Mouse (Mus musculus) hindbrain, embryonic 11.5 days (tissue): ENCODE results near the gene Trpc4ap. TPM values are rescaled to one million over a fixed set of nuclear protein-coding genes. Genes with fewer than 3 reads are reported as not detected.
"Not testable (repeated sequence)": the region's sequence is repeated elsewhere in the genome, so short reads cannot be mapped to it uniquely, and the experiment has no call there.

Experiments used
- ATAC-seq: fragments of 200-750 bp; cut with Nextera tagmentation; 2 replicates; pipeline ENCODE4 v1.8.0; 2017; ENCODE audit warnings: mild to moderate bottlenecking, moderate TSS enrichment, moderate library complexity; ENCODE audit not compliant: low FRiP score
- DNase-seq: peaks from one replicate; pipeline ENCODE4 v3.0.0-alpha.2; 2015; ENCODE audit warnings: low spot score
- H3K27ac ChIP-seq: fragments of 300-500 bp; sonication (generic); 2 replicates; pipeline ENCODE4 v1.5.1; 2014; ENCODE audit warnings: mild to moderate bottlenecking, low read depth, low read length
- H3K27me3 ChIP-seq: fragments of 300-500 bp; sonication (generic); 2 replicates; pipeline ENCODE4 v1.6.1; 2014; ENCODE audit warnings: mild to moderate bottlenecking, low read length, moderate library complexity, mixed read lengths; ENCODE audit not compliant: control insufficient read depth, insufficient read depth
- H3K36me3 ChIP-seq: fragments of 300-500 bp; sonication (generic); 2 replicates; pipeline ENCODE4 v1.6.1; 2014; ENCODE audit warnings: mild to moderate bottlenecking, low read length, moderate library complexity, mixed read lengths; ENCODE audit not compliant: control insufficient read depth, insufficient read depth
- H3K4me1 ChIP-seq: fragments of 300-500 bp; sonication (generic); replicated peaks from 2 replicates; pipeline ENCODE4 v1.6.1; 2014; ENCODE audit warnings: low read length, mixed read lengths; ENCODE audit not compliant: control insufficient read depth, insufficient read depth
- H3K4me2 ChIP-seq: fragments of 300-500 bp; sonication (generic); replicated peaks from 2 replicates; pipeline ENCODE4 v1.6.1; 2014; ENCODE audit warnings: mild to moderate bottlenecking, low read depth, low read length
- H3K4me3 ChIP-seq: fragments of 300-500 bp; sonication (generic); 2 replicates; pipeline ENCODE4 v1.5.1; 2014; ENCODE audit warnings: low read depth, low read length
- H3K9ac ChIP-seq: fragments of 300-500 bp; sonication (generic); 2 replicates; pipeline ENCODE4 v1.6.1; 2014; ENCODE audit warnings: low read depth, low read length
- H3K9me3 ChIP-seq: fragments of 300-500 bp; sonication (generic); 2 replicates; pipeline ENCODE4 v1.6.1; 2016; ENCODE audit warnings: low read length; ENCODE audit not compliant: control insufficient read depth
- WGBS: fragments of 180-500 bp; shearing (Covaris S2); extraction: QIAGEN DNeasy Blood & Tissue Kit; methylation state at CpG from one replicate; pipeline ENCODE4 v1.1.7; 2014; 5-methylcytosine and 5-hydroxymethylcytosine counted together
- polyA plus RNA-seq: library from polyadenylated mRNA; unstranded; fragments of >200 nt; fragmentation: Nextera tagmentation; extraction: Ambion mirVana; gene quantifications from 2 replicates; pipeline ENCODE4 v1.2.1, GENCODE M21; 2014

Trpc4ap gene
- polyA plus RNA-seq, 1 experiment from 2014 or later: 154 TPM

DNA sequence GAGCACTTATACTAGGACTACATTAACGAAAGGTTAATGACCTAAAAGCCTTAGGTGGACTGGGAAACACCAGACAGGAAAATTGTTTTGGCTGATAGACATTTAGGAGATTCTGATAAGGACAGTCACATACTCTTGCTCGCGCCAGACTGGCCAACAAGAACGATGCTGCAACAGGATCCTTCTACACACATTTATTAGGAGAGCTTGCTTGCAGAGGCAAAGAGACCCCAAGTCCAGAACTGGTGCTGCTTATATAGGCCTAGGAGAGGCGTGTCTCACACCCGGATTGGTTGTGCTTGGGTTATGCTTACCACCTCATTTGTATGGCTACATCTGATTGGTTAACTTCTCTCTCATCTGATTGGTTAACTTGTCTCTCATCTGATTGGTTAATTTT is 6.3 kb upstream of the Trpc4ap start:
- not testable (repeated sequence) for ATAC-seq, H3K4me1 ChIP-seq, DNase-seq, H3K9ac ChIP-seq, H3K4me2 ChIP-seq, H3K27me3 ChIP-seq, H3K4me3 ChIP-seq, H3K9me3 ChIP-seq, H3K27ac ChIP-seq, H3K36me3 ChIP-seq
- WGBS: 95% methylated on average over 6 of the region's 6 CpGs

DNA sequence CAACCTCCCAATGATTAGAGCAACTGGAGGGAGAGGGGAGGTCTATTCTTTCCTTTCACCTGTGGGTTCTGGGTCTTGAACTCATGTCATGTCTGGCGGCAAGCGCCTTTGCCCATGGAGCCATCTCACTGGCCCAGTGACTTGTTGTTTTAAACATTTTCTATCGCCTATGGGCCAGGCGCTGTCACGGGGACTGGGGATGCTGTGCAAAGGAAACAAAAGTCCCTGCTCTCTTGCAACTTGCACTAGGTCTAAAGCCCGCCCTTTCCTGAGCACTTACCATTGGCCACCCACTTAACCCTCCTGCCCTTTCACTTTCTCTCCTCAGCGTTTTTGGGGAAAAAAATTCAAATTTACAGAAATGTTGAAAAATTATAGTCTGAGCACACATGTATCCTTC is 4.7 kb upstream of the Trpc4ap start:
- no peak overlapping the region for H3K27ac ChIP-seq
- H3K36me3 ChIP-seq: no peaks in the 10 kb centered on the region
- no peak overlapping the region for H3K9ac ChIP-seq
- H3K4me2 ChIP-seq: no peak overlapping the region
- H3K9me3 ChIP-seq: no peaks in the 10 kb centered on the region
- no peaks in the 10 kb centered on the region for H3K4me1 ChIP-seq
- H3K4me3 ChIP-seq: no peak overlapping the region
- DNase-seq (no peak), ATAC-seq (no peak)
- H3K27me3 ChIP-seq: no peaks in the 10 kb centered on the region
- 80% methylated on average over 7 of the region's 7 CpGs for WGBS

DNA sequence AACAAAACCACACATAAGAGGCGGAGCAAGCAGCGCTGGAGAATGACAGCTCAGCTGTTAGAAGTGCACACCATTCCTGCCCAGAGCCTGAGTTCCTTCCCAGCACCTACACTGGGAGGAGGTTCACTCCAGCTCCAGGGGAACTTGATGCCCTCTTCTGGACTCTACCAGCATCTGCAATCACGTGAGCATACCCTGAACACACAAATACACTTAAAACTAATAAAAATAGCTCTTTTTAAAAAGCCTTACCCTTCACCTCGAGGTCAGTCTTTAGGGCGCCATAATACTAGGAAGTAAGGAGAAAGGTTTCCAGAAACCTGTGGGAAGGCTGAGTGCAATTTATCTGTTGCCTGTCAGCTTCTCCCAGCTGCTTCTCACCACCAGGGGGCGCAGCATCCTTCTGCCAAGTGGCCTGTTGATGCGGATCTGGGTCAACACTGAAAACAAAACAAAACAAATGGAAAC is 3.9 kb upstream of the Trpc4ap start:
- WGBS: 14% methylated on average over 7 of the region's 7 CpGs
- H3K4me1 ChIP-seq: no peaks in the 10 kb centered on the region
- no peak overlapping the region for H3K4me3 ChIP-seq
- H3K27me3 ChIP-seq: no peaks in the 10 kb centered on the region
- DNase-seq (peak; percentile 88), ATAC-seq (no peak)
- no peaks in the 10 kb centered on the region for H3K9me3 ChIP-seq
- no peak overlapping the region for H3K9ac ChIP-seq
- H3K4me2 ChIP-seq: no peak overlapping the region
- no peak overlapping the region for H3K27ac ChIP-seq
- H3K36me3 ChIP-seq: no peaks in the 10 kb centered on the region

GRCm38 (mm10) chr2:155695316-155695715 is 3.1 kb upstream of the Trpc4ap start:
- H3K27me3 ChIP-seq: no peaks in the 10 kb centered on the region
- no peaks in the 10 kb centered on the region for H3K36me3 ChIP-seq
- DNase-seq: no peak
- ATAC-seq: no peak
- no peak overlapping the region for H3K27ac ChIP-seq
- no peaks in the 10 kb centered on the region for H3K4me1 ChIP-seq
- H3K9me3 ChIP-seq: no peaks in the 10 kb centered on the region
- no peak overlapping the region for H3K4me3 ChIP-seq
- H3K4me2 ChIP-seq: no peak overlapping the region
- 71% methylated on average over 3 of the region's 3 CpGs for WGBS
- no peak overlapping the region for H3K9ac ChIP-seq

GRCm38 (mm10) chr2:155694564-155694963 is 2.4 kb upstream of the Trpc4ap start:
- DNase-seq: no peak
- WGBS: 76% methylated on average over 2 of the region's 2 CpGs
- H3K36me3 ChIP-seq: no peaks in the 10 kb centered on the region
- no peak overlapping the region for H3K9ac ChIP-seq
- H3K9me3 ChIP-seq: no peaks in the 10 kb centered on the region
- no peak for ATAC-seq
- no peaks in the 10 kb centered on the region for H3K27me3 ChIP-seq
- H3K4me1 ChIP-seq: no peaks in the 10 kb centered on the region
- no peak overlapping the region for H3K4me3 ChIP-seq
- no peak overlapping the region for H3K27ac ChIP-seq
- no peak overlapping the region for H3K4me2 ChIP-seq

GRCm38 (mm10) chr2:155693136-155693535 is 952 bp upstream of the Trpc4ap start:
- DNase-seq (no peak), ATAC-seq (no peak)
- no peak overlapping the region for H3K9ac ChIP-seq
- H3K4me3 ChIP-seq: no peak overlapping the region
- H3K4me1 ChIP-seq: no peaks in the 10 kb centered on the region
- no peak overlapping the region for H3K4me2 ChIP-seq
- WGBS: 80% methylated on average over 4 of the region's 4 CpGs
- H3K36me3 ChIP-seq: no peaks in the 10 kb centered on the region
- H3K27me3 ChIP-seq: no peaks in the 10 kb centered on the region
- H3K27ac ChIP-seq: no peak overlapping the region
- no peaks in the 10 kb centered on the region for H3K9me3 ChIP-seq

DNA sequence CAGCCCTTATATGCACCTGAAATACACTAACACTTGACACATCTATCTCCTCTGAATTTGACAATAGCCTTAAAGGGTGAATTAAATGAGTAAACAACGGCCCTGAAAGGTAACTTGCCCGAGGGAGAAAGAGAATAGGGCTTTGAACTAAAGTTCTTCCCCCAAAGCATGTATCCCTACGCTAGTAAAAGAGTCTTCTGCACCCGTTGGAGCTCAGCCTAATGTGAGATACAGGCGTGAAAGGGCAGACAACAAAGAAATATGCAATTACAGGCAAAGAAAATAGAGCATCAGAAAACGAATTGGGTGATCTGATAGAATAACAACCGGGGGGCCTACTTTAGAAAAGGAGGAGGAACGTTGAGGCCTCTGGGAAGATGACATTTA is 855 bp downstream of the Trpc4ap start:
- Histone ChIP-seq H3K9ac (peak overlapping the region; percentile 94), H3K27me3 (no peaks in the 10 kb centered on the region), H3K4me3 (peak overlapping the region; percentile 94), H3K9me3 (no peaks in the 10 kb centered on the region), H3K4me1 (no peaks in the 10 kb centered on the region), H3K4me2 (peak overlapping the region; percentile 38), H3K27ac (peak overlapping the region; percentile 84), H3K36me3 (no peaks in the 10 kb centered on the region)
- no peak for ATAC-seq
- 7% methylated on average over 8 of the region's 8 CpGs for WGBS
- no peak for DNase-seq

DNA sequence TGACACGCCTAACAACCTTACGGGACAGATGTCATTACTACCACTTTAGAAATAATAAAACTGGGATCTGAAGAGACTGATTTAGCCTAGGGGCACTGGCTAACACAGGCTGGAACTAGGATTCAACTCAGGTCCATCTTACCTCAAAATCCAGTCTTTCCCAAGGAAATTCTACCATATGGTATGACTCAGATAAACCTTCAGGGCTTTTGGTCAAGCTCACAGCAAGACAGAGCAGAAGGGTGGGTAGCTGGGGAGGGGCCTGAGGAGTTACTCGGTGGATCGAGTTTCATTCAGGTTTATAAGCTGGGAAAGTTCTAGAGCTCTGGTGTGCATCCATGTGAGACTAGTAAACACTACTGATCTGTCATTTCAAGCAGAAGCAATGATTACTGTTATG is 3.0 kb downstream of the Trpc4ap start:
- no peaks in the 10 kb centered on the region for H3K4me1 ChIP-seq
- no peaks in the 10 kb centered on the region for H3K27me3 ChIP-seq
- H3K27ac ChIP-seq: no peak overlapping the region
- no peak overlapping the region for H3K9ac ChIP-seq
- no peak overlapping the region for H3K4me2 ChIP-seq
- H3K9me3 ChIP-seq: no peaks in the 10 kb centered on the region
- WGBS: 88% methylated on average over 4 of the region's 4 CpGs
- H3K36me3 ChIP-seq: no peaks in the 10 kb centered on the region
- H3K4me3 ChIP-seq: no peak overlapping the region
- no peak for DNase-seq
- ATAC-seq: no peak

DNA sequence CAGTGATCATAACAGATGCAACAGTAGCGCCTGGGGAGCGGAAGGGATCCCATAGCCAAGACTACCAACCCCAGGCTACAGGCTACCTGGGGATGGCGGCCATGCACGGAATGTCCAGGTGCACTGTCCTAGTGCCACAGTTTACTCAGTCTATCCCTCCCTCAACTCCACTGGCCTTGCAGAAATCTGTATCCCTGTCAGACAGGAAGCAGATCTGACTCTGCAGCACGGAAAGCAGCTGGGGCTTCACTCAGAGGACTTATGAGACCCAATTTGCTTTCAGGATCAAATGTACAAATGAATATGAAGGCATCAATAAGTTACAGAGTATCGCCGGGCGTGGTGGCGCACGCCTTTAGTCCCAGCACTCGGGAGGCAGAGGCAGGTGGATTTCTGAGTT is 4.4 kb downstream of the Trpc4ap start:
- Histone ChIP-seq H3K27me3 (no peaks in the 10 kb centered on the region), H3K4me1 (no peaks in the 10 kb centered on the region), H3K27ac (no peak overlapping the region), H3K9me3 (no peaks in the 10 kb centered on the region), H3K4me3 (no peak overlapping the region), H3K9ac (no peak overlapping the region), H3K4me2 (no peak overlapping the region), H3K36me3 (no peaks in the 10 kb centered on the region)
- no peak for ATAC-seq
- 97% methylated on average over 11 of the region's 11 CpGs for WGBS
- DNase-seq: no peak
